Mouse (Mus musculus): ENCODE data around the gene Nkx2-5.

DNA sequence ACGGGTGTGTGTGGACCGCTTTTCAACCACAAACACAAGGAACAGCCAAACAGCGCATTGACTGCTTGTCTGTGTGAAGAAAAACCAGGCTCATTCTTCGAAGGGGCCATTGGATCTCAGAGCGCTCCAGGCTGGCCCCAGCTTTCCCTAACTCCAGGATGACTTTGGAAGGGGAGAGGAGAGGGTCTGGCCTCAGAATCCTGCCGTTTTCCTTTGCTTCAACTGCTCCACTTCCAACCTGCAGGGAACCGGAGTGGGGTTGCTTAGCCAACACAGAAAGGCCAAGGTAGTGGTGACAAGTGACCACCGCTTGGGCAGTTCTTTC is 6.3 kb upstream of the Nkx2-5 start:
- no peak for TF ChIP-seq POLR2A (IDR thresholded peaks at IDR 0.05; ENCODE audit: control insufficient read depth, extremely low read depth, insufficient read depth, low read length, poor library complexity)
- no peak for TF ChIP-seq CTCF (IDR thresholded peaks at IDR 0.05; ENCODE audit: borderline replicate concordance, control insufficient read depth, extremely low read depth, insufficient read depth, low read length, poor library complexity)
